Mouse (Mus musculus): ENCODE data around the gene Ccdc69. TPM values are rescaled to one million over a fixed set of nuclear protein-coding genes. Genes with fewer than 3 reads are reported as not detected.
"Not testable (repeated sequence)": the region's sequence is repeated elsewhere in the genome, so short reads cannot be mapped to it uniquely, and the experiment has no call there.

Ccdc69 gene
- polyA plus RNA-seq, 1 experiment from 2014 or later = 3.8 TPM

DNA sequence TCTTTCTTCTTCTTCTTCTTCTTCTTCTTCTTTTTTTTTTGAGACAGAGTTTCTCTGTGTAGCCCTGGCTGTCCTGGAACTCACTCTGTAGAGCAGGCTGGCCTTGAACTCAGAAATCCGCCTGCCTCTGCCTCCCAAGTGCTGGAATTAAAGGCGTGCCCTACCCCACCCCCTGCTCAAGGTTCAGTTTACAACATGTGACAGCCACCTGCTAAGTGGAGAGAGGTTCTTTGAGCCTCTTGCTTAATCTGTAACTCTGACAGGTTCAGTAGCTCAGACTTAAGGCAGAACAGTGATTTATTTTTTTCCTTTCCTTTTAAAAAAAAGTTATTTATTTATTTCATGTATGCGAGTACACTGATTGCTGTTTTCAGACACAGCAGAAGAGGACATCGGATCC, 18.4 kb upstream of the Ccdc69 start:
- H3K27ac ChIP-seq; H3K27me3 ChIP-seq; ATAC-seq (ENCODE audit: borderline replicate concordance, extremely low read depth, low FRiP score, low TSS enrichment); H3K9ac ChIP-seq; H3K4me2 ChIP-seq; H3K36me3 ChIP-seq; H3K9me3 ChIP-seq; H3K4me1 ChIP-seq; H3K4me3 ChIP-seq: not testable (repeated sequence)
- WGBS = 83% methylated on average over 4 of the region's 4 CpGs

DNA sequence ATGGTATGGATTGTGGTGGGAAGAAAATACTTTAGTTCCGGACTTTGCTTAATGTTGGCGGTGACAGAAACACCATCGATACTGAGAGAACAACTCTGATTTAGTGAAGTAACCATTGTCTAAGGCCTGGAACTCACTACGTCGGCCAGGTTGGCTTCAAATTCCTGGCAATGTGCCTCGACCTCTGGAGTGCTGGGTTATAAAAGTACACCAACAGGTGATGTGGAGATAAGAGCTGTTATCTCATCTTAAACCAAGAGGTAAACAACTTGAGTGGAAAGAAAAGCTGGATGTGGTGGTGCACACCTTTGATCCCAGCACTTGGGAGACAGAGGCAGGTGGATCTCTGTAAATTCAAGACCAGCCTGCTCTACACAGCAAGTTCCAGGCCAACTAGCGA, 15.2 kb upstream of the Ccdc69 start:
- H3K4me3 ChIP-seq = no peak overlapping the region
- 0 out of 2 replicates have a peak, but pooled peaks cover under 1% of the 10 kb centered on the region for H3K4me1 ChIP-seq
- H3K36me3 ChIP-seq = no peaks in the 10 kb centered on the region
- ATAC-seq (ENCODE audit: borderline replicate concordance, extremely low read depth, low FRiP score, low TSS enrichment) = no peak
- H3K27me3 ChIP-seq = no peaks in the 10 kb centered on the region
- H3K9ac ChIP-seq = no peak overlapping the region
- H3K27ac ChIP-seq = no peak overlapping the region
- WGBS = 62% methylated on average over 7 of the region's 7 CpGs
- H3K9me3 ChIP-seq = no peaks in the 10 kb centered on the region
- H3K4me2 ChIP-seq = no peak overlapping the region

DNA sequence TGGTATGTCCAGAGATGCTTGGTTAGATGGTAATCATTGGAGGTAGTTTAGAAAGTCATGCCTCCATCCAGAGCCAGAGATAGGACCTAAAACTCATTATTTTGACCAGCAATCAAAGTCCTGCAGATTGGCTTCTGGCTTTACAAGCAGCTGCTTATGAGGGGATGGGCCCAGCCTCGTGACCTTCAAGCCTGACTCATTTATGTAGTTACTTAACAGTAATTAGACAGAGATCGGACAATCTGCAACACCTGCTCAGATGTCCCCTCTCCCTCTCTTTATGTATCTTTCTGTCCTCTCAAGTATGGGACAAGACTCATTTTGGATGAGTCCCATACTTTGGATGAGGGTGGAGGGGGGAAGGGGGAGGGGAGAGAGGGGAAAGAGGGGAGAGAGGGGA, 12.0 kb upstream of the Ccdc69 start:
- H3K9ac ChIP-seq = no peak overlapping the region
- no peaks in the 10 kb centered on the region for H3K9me3 ChIP-seq
- ATAC-seq (ENCODE audit: borderline replicate concordance, extremely low read depth, low FRiP score, low TSS enrichment) = no peak
- H3K4me3 ChIP-seq = no peak overlapping the region
- no peak overlapping the region for H3K4me2 ChIP-seq
- H3K27me3 ChIP-seq = no peaks in the 10 kb centered on the region
- WGBS = 75% methylated on average over 2 of the region's 2 CpGs
- no peaks in the 10 kb centered on the region for H3K36me3 ChIP-seq
- no peaks in the 10 kb centered on the region for H3K4me1 ChIP-seq
- H3K27ac ChIP-seq = no peak overlapping the region

DNA sequence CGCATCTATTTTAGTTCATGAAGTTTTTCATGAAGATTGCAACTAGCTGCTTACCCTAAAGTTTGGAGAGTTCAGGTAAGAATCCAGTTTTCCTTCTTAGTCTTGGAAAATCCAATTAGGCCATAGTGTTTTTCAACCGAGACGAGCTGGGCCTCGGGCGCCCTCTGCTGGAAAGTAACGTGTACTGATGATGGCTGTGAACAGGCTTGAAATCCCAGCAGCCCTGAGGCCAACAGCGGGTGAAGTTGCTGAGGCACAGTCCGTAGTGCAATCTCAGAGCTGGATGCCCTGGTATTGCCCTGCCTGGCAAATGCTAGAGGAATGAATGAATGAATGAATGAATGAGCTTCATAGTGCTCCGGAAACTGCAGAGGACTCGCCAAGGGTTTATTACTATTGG, 9.1 kb upstream of the Ccdc69 start:
- no peak overlapping the region for H3K9ac ChIP-seq
- no peaks in the 10 kb centered on the region for H3K4me1 ChIP-seq
- H3K27me3 ChIP-seq = no peaks in the 10 kb centered on the region
- H3K9me3 ChIP-seq = no peaks in the 10 kb centered on the region
- 6% methylated on average over 10 of the region's 10 CpGs for WGBS
- H3K27ac ChIP-seq = no peak overlapping the region
- ATAC-seq (ENCODE audit: borderline replicate concordance, extremely low read depth, low FRiP score, low TSS enrichment) = no peak
- H3K4me3 ChIP-seq = no peak overlapping the region
- no peaks in the 10 kb centered on the region for H3K36me3 ChIP-seq
- H3K4me2 ChIP-seq = no peak overlapping the region

DNA sequence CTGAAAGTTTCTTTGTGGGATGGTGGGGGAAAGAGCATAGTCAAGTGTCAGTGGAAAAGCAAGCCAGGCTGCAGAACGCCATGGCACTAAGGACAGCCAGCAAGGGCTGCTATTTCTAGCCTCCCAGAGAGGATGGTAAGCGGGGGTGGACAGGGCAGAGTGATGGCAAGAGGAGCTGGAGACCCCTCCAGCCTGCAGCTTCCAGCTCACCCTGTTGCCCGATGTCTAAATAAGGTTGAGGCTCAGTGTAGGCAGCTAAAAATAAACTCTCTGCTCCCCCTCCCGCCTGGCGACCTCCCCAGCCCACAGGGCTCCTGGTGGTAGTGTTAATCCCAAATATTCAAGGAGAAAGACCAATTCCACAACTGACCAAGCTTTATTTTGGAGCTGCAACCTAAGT, 7.5 kb upstream of the Ccdc69 start:
- WGBS = 35% methylated on average over 5 of the region's 5 CpGs
- Histone ChIP-seq H3K27me3 (no peaks in the 10 kb centered on the region), H3K27ac (no peak overlapping the region), H3K4me2 (no peak overlapping the region), H3K9me3 (no peaks in the 10 kb centered on the region), H3K9ac (no peak overlapping the region), H3K36me3 (no peaks in the 10 kb centered on the region), H3K4me1 (no peaks in the 10 kb centered on the region), H3K4me3 (no peak overlapping the region)
- ATAC-seq (ENCODE audit: borderline replicate concordance, extremely low read depth, low FRiP score, low TSS enrichment) = no peak

DNA sequence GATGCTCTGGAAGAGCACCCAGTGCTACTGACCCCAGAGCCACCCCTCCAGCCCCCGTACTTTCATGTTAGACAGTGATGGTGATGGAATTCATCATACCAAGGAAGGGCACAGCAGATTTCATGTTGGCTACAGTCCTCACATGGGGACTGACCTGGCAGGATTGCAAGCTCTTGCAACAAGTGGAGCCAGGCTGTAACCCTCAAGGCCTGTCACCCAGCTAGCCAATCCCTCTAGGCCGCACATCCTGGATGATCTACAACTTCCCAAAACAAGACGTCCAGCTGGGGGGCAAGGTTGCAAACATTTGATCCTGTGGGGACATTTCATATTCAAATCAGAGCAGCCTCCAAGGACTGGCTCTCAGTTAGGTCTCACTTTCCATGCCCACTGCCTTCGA, 6.7 kb upstream of the Ccdc69 start:
- no peak for ATAC-seq (ENCODE audit: borderline replicate concordance, extremely low read depth, low FRiP score, low TSS enrichment)
- Histone ChIP-seq H3K9me3 (no peaks in the 10 kb centered on the region), H3K36me3 (no peaks in the 10 kb centered on the region), H3K4me3 (no peak overlapping the region), H3K9ac (no peak overlapping the region), H3K4me1 (no peaks in the 10 kb centered on the region), H3K27me3 (no peaks in the 10 kb centered on the region), H3K27ac (no peak overlapping the region), H3K4me2 (no peak overlapping the region)
- WGBS = 69% methylated on average over 4 of the region's 4 CpGs

DNA sequence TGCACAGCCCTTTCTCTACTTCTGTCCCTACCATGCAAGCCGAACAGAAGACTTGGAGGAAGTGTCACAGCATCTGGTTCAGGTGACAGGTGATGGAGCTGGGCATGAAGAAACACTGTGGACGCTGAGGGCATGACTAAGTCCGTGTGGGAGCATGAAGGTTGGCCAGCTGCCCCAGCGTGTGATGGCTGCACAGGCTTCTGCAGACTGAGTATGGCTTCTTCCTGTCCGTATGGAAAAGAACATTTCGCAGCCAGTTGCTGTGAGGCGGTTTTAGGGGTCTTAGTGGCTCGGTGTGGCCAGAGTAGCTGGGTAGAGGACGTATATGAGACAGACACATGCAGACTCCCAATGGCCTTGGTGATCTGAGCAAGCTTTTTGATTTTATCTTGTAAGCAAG, 3.3 kb upstream of the Ccdc69 start:
- no peak for ATAC-seq (ENCODE audit: borderline replicate concordance, extremely low read depth, low FRiP score, low TSS enrichment)
- Histone ChIP-seq H3K27ac (no peak overlapping the region), H3K4me1 (peaks cover 12% of the 10 kb centered on the region), H3K4me2 (no peak overlapping the region), H3K36me3 (no peaks in the 10 kb centered on the region), H3K9me3 (no peaks in the 10 kb centered on the region), H3K27me3 (no peaks in the 10 kb centered on the region), H3K4me3 (no peak overlapping the region), H3K9ac (no peak overlapping the region)
- 85% methylated on average over 9 of the region's 9 CpGs for WGBS

DNA sequence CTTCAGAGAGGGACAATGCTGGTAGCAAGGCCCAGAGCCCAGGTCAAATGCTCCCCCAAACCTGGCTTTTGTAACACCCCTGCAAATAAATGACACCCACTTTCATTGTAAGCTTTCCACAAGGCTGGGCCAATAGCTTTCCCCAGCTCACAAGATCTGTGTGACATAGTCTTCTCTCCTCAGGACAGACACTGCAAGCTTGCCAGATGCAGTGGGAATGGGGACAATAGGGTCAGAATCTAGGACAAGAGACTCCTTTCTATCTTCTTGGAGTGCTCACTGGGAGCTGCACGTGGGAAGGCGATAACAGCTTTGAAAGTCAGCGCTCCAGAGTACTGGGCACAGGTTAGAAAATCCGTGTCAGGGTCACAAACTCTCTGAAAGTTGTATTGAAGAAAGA, 1.2 kb upstream of the Ccdc69 start:
- Histone ChIP-seq H3K4me2 (no peak overlapping the region), H3K36me3 (no peaks in the 10 kb centered on the region), H3K27me3 (no peaks in the 10 kb centered on the region), H3K27ac (no peak overlapping the region), H3K9me3 (no peaks in the 10 kb centered on the region), H3K9ac (no peak overlapping the region), H3K4me3 (no peak overlapping the region), H3K4me1 (peaks cover 16% of the 10 kb centered on the region)
- WGBS = 81% methylated on average over 4 of the region's 4 CpGs
- ATAC-seq (ENCODE audit: borderline replicate concordance, extremely low read depth, low FRiP score, low TSS enrichment) = no peak

DNA sequence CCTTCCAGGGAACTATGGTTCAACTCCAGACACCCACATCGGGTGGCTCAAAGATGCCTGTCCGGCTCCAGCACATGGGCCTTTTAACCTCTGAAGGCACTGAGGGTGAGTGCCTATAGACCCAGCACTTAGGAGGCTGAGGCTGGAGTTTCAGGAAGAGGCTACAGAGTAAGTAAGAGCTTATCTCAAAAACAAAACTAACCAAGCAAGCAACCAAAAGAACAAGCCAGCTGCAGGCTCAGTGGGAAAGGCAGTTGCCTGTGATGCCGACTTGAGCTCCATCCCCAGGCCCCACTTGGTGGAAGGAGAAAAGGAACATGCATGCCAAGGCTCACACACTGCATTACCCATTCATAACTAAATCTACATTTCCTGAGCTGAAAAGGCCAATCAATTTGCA, 571 bp upstream of the Ccdc69 start:
- Histone ChIP-seq H3K27ac (no peak overlapping the region), H3K9ac (no peak overlapping the region), H3K4me3 (no peak overlapping the region), H3K9me3 (no peaks in the 10 kb centered on the region), H3K4me2 (peak overlapping the region; percentile 92; the same call in 1 of the 2 replicates), H3K27me3 (no peaks in the 10 kb centered on the region), H3K4me1 (peaks cover 19% of the 10 kb centered on the region), H3K36me3 (no peaks in the 10 kb centered on the region)
- WGBS = 58% methylated on average over 3 of the region's 3 CpGs
- ATAC-seq (ENCODE audit: borderline replicate concordance, extremely low read depth, low FRiP score, low TSS enrichment) = no peak

DNA sequence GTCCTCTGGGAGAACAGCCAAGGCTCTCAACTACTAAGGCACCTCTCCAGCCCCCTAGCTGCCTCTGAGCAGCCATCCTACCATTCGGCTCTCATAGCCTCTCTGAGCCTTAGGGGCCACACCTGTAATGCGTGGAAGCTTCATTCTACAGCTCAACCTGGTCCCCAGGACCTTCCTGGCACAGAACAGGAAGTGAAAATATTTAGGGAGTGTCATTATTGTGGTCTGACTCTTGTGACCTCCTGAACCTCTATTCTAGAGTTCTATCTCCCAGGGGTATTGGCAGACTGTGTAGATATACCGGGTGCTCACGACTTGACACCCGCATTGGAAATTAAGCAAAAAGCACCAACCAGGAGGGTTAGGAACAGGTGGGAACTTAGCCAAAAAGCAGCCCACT, 1.7 kb downstream of the Ccdc69 start:
- Histone ChIP-seq H3K27me3 (no peaks in the 10 kb centered on the region), H3K27ac (no peak overlapping the region), H3K4me1 (peaks cover 20% of the 10 kb centered on the region), H3K4me3 (no peak overlapping the region), H3K36me3 (no peaks in the 10 kb centered on the region), H3K4me2 (no peak overlapping the region), H3K9me3 (no peaks in the 10 kb centered on the region), H3K9ac (no peak overlapping the region)
- ATAC-seq (ENCODE audit: borderline replicate concordance, extremely low read depth, low FRiP score, low TSS enrichment) = no peak
- WGBS = 84% methylated on average over 5 of the region's 5 CpGs

DNA sequence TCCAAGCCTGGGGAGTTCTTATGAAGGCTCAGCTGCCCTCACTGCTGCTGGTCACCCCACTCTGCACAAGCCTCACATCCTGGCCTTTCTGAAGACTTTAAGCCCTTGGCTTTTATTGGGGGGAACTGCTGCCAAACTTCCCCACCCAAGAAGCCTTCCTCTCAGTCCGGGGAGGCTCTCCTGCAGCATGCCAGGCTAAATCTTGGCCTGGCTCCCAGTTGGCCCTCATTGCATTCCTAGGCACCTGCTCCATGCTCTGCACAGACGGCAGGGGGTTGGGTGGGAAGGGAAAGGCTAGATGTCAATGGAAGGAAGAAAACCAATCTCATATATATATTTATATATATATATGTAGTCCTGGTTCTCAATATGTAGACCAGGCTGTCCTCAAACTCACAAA, 2.3 kb downstream of the Ccdc69 start:
- ATAC-seq (ENCODE audit: borderline replicate concordance, extremely low read depth, low FRiP score, low TSS enrichment) = 0 out of 2 replicates have a peak, but pooled peaks have one; percentile 9
- H3K9me3 ChIP-seq = no peaks in the 10 kb centered on the region
- no peak overlapping the region for H3K9ac ChIP-seq
- H3K4me1 ChIP-seq = peaks cover 20% of the 10 kb centered on the region
- no peaks in the 10 kb centered on the region for H3K27me3 ChIP-seq
- H3K36me3 ChIP-seq = no peaks in the 10 kb centered on the region
- WGBS = 26% methylated on average over 2 of the region's 2 CpGs
- H3K27ac ChIP-seq = no peak overlapping the region
- no peak overlapping the region for H3K4me3 ChIP-seq
- H3K4me2 ChIP-seq = no peak overlapping the region

DNA sequence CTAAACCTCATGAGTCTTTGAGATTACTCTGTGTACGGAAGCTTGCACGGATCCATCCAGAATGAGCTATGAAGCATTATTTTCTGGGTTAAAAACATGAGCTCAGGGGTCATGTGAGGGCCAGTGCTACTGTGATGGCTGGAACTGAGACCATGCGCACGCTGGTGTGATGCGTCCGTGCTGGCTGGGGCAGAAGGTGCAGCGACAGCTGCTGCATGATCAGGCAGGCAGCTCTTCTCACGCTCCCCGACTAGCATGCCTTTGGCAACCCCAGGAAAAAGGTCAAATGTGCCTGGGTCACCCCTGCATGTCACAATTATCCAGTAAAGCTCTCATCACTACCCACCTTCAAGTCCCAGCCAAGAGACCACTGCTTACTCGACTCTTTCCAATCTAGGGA, 4.7 kb downstream of the Ccdc69 start:
- H3K27ac ChIP-seq = no peak overlapping the region
- H3K27me3 ChIP-seq = no peaks in the 10 kb centered on the region
- no peaks in the 10 kb centered on the region for H3K9me3 ChIP-seq
- peaks cover 20% of the 10 kb centered on the region for H3K4me1 ChIP-seq
- 46% methylated on average over 10 of the region's 10 CpGs for WGBS
- H3K4me3 ChIP-seq = no peak overlapping the region
- H3K4me2 ChIP-seq = no peak overlapping the region
- no peak overlapping the region for H3K9ac ChIP-seq
- ATAC-seq (ENCODE audit: borderline replicate concordance, extremely low read depth, low FRiP score, low TSS enrichment) = no peak
- no peaks in the 10 kb centered on the region for H3K36me3 ChIP-seq

DNA sequence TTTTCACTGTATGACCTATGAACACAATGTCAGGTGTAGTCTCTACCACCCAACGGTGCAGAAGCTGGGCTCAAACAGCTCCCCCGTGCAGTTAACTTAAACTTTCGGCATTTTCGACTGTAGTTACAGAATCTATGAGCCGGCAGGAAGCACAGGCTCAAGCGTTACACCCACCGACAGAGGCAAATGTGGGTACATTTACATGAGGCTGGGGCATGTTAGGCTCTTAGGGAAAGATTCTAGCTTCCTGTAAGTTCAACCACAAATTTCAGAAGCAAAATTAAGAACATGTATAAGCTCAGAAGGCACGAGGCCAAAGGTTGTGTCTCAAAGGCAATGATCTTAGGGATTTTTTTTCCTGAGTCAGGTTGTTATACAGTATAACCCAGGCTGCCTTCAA, 5.5 kb downstream of the Ccdc69 start:
- no peak for ATAC-seq (ENCODE audit: borderline replicate concordance, extremely low read depth, low FRiP score, low TSS enrichment)
- 81% methylated on average over 8 of the region's 8 CpGs for WGBS
- Histone ChIP-seq H3K27me3 (no peaks in the 10 kb centered on the region), H3K9ac (no peak overlapping the region), H3K27ac (no peak overlapping the region), H3K9me3 (no peaks in the 10 kb centered on the region), H3K36me3 (no peaks in the 10 kb centered on the region), H3K4me3 (no peak overlapping the region), H3K4me1 (peaks cover 13% of the 10 kb centered on the region), H3K4me2 (no peak overlapping the region)
